Mouse (Mus musculus) liver, adult 2 months (tissue): Measurements from ENCODE around the gene Zfp54.

ENCODE experiments used
- CTCF ChIP-seq: fragments of 200-500 bp; IDR thresholded peaks from 2 replicates; pipeline ENCODE4 v1.5.1; 2011; ENCODE audit warnings: low read depth, low read length, control low read depth
- POLR2A ChIP-seq: fragments of 200-500 bp; IDR thresholded peaks from 2 replicates; pipeline ENCODE4 v1.6.1; 2011; ENCODE audit warnings: low read length, control low read depth; ENCODE audit not compliant: insufficient read depth; ENCODE audit errors: extremely low read depth

DNA sequence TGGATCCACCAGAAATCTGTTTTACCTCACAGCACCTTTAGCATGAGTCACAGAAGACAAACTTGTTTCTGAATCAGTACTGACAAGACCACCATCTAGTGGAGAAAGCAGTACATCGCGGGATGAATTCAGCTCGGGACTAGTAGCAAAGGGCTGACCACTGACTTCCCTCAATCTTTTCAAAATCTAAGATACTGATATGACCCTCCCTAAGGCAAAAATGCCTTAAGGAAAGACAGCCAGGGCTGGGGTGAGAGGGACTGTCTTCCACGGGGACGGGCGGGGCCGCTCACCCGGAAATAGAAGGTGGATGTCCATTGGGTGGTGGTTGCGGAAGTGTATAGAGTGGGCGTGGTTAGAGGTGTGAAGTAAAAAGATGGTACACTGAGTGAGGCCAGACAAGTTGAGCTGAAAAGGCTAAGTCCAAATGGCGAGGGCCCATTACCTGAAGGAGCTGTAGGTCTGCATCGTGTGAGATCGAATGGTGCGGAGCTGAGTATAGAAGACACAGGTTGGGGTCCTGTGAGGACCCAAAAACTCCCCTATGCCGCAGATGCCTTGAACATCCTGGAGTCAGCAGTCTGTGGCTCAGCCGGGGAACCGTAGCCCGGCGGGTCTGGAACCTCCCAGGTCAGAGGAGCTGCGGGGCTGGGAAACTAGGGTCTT is 39.5 kb upstream of the Zfp54 start, which contains the start of gene Zfp677:
- peak; percentile 18; the same call in 1 of the 2 replicates for TF ChIP-seq CTCF
- no peak for TF ChIP-seq POLR2A
